Mouse (Mus musculus) hindbrain, embryonic 14.5 days (tissue): ENCODE data around the gene Pard3. TPM values are rescaled to one million over a fixed set of nuclear protein-coding genes. Genes with fewer than 3 reads are reported as not detected.
A peak's percentile ranks its signal among the peaks of the same experiment; 100 is the strongest.

Experiments
- ATAC-seq: fragments of 200-750 bp; cut with Nextera tagmentation; 2 replicates; pipeline ENCODE4 v1.8.0; 2017; ENCODE audit warnings: moderate number of reproducible peaks, mild to moderate bottlenecking, moderate TSS enrichment, moderate library complexity; ENCODE audit not compliant: low FRiP score
- DNase-seq: peaks from one replicate; pipeline ENCODE4 v3.0.0-alpha.2; 2015; ENCODE audit warnings: low spot score
- H3K27ac ChIP-seq: fragments of 300-500 bp; sonication (generic); 2 replicates; pipeline ENCODE4 v1.5.1; 2014; ENCODE audit warnings: mild to moderate bottlenecking, moderate library complexity
- H3K27me3 ChIP-seq: fragments of 300-500 bp; sonication (generic); 2 replicates; pipeline ENCODE4 v1.6.1; 2014; ENCODE audit warnings: mild to moderate bottlenecking, low read length, mixed read lengths; ENCODE audit not compliant: control insufficient read depth, insufficient read depth
- H3K36me3 ChIP-seq: fragments of 300-500 bp; sonication (generic); replicated peaks from 2 replicates; pipeline ENCODE4 v1.6.1; 2014; ENCODE audit not compliant: control insufficient read depth, insufficient read depth
- H3K4me1 ChIP-seq: fragments of 300-500 bp; sonication (generic); replicated peaks from 2 replicates; pipeline ENCODE4 v1.6.1; 2014; ENCODE audit warnings: antibody characterized with exemption, low read length, mixed read lengths; ENCODE audit not compliant: control insufficient read depth, insufficient read depth
- H3K4me2 ChIP-seq: fragments of 300-500 bp; sonication (generic); replicated peaks from 2 replicates; pipeline ENCODE4 v1.6.1; 2014; ENCODE audit warnings: mild to moderate bottlenecking, moderate library complexity
- H3K4me3 ChIP-seq: fragments of 300-500 bp; sonication (generic); replicated peaks from 2 replicates; pipeline ENCODE4 v1.5.1; 2014; ENCODE audit warnings: mild to moderate bottlenecking, low read length
- H3K9ac ChIP-seq: fragments of 300-500 bp; sonication (generic); 2 replicates; pipeline ENCODE4 v1.6.1; 2014
- H3K9me3 ChIP-seq: fragments of 300-500 bp; sonication (generic); 2 replicates; pipeline ENCODE4 v1.6.1; 2016; ENCODE audit warnings: low read length; ENCODE audit not compliant: control insufficient read depth
- WGBS: fragments of 180-500 bp; shearing (Covaris S2); extraction: QIAGEN DNeasy Blood & Tissue Kit; methylation state at CpG from one replicate; pipeline ENCODE4 v1.1.7; 2014; 5-methylcytosine and 5-hydroxymethylcytosine counted together
- polyA plus RNA-seq: library from polyadenylated mRNA; unstranded; fragments of >200 nt; fragmentation: Nextera tagmentation; extraction: Ambion mirVana; gene quantifications from 2 replicates; pipeline ENCODE4 v1.2.1, GENCODE M21; 2014

Pard3 gene
- polyA plus RNA-seq, 1 experiment from 2014 or later, result 25.5 TPM

DNA sequence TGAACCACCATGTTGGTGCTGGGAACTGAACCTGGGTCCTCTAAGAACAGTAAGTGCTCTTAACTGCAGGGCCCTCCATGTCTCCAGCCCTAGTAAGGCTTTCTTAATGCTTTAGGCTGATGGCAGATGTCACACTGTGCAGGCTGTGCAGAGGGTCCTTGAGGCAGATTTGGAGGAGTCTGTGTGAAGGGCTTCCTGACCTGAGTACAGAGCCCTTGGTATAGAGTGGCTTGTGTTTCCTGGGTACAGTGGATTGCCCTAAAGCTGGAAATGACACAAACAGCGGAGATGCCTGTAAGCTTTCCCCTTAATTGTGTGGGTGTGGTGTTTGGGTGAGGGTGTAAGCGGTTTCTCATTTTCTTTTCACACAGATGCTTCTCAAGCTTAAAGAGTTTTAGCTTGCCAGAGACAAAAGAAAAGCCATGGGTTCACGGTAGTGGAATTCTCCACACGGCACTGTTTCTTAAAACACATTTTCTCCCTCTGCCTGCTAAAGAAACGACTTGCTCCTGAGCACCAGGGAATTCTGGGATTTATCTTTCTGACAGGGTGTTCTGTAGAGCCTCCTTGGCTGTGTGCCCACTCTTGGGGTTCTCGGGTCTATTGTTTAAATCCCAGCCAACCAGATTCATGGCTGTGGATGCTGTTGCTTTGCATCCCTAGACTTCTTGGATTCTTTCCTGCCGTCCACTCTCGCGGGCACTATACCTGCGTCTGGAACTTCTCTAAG lies 28.9 kb downstream of the Pard3 start:
- Histone ChIP-seq H3K36me3 (no peaks in the 10 kb centered on the region), H3K27ac (peak overlapping the region; percentile 81), H3K4me3 (no peak overlapping the region), H3K27me3 (no peaks in the 10 kb centered on the region), H3K9ac (peak overlapping the region; percentile 51), H3K4me1 (peaks cover 34% of the 10 kb centered on the region), H3K9me3 (no peaks in the 10 kb centered on the region), H3K4me2 (peak overlapping the region; percentile 47)
- ATAC-seq (peak; percentile 73), DNase-seq (peak; percentile 83)
- WGBS, result 11% methylated on average over 10 of the region's 10 CpGs

DNA sequence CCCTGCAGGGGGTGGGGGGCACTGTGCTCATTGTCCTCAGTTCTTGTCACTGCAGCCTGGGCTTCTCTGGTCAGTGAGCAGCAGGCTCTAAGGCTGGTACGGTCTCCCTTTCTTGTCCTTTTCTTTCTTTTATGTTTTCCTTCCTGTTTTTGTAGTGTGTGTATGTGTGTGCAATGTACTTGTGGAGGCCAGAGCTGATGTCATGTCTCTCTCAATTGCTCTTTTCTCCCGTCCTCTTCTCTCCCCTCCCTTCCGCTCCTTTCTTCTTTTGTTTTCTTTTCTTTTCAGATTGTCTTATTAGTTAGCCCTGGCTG lies 29.4 kb downstream of the Pard3 start:
- Histone ChIP-seq H3K4me2 (peak overlapping the region; percentile 47), H3K36me3 (no peaks in the 10 kb centered on the region), H3K4me1 (peaks cover 29% of the 10 kb centered on the region), H3K27me3 (no peaks in the 10 kb centered on the region), H3K27ac (peak overlapping the region; percentile 81), H3K9me3 (no peaks in the 10 kb centered on the region), H3K9ac (peak overlapping the region; percentile 51), H3K4me3 (no peak overlapping the region)
- ATAC-seq (peak; percentile 22), DNase-seq (no peak)
- WGBS, result 36% methylated on average over 3 of the region's 3 CpGs

DNA sequence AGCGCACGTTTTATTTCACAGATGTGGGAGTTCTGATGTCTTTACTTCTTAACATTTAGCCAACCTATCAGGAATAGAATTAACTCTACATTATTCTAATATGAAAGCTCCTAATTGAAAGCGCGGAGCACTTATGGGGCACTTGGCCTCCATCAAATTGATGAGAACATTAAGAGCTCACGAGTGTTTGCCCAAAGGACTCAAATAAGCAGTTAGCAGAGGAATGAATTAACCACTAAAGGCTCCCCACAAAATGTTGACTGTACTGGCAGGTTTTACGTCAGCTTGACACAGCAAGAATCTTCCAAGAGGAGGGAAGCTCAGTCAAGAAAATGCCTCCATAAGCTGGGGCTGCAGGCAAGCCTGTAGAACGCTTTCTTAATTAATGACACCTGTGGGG lies 32.1 kb downstream of the Pard3 start:
- DNase-seq, result no peak

DNA sequence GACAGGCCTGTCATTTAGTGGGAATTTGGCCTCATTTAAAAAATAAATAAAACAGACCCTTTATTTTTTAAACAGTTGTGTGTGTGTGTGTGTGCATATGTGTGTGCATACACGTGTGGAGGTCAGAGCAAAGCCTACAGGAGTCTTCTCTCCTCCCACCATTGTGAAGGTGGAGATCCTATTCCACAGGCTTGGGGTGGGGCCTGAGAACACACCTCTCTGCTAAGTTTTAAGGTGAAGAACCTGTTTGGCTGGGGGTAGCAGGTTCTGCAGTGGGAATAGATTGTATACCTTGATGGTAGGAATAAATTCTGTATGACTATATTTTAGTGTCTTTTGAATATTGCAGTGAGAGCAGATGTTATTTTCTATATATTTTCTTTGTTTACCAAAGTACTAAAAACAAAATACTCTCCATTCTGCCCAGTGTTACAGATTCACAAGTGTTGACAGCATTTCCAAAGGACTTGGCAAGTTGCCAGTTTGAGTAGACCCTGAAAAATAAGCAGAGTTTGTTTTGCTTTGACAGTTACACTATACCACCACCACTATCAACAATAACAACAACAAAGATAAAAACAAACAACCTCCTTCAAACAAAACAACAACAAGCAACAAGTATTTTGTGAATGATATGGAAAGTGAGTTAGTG lies 35.9 kb downstream of the Pard3 start:
- Histone ChIP-seq H3K36me3 (no peaks in the 10 kb centered on the region), H3K9me3 (no peaks in the 10 kb centered on the region), H3K9ac (no peak overlapping the region), H3K4me1 (no peaks in the 10 kb centered on the region), H3K27me3 (no peaks in the 10 kb centered on the region), H3K4me2 (no peak overlapping the region), H3K4me3 (no peak overlapping the region), H3K27ac (no peak overlapping the region)
- ATAC-seq (no peak), DNase-seq (no peak)
- WGBS, result 77% methylated on average over 1 of the region's 1 CpGs

More for the DNA sequence above, 32.1 kb downstream of the Pard3 start:
- H3K9ac ChIP-seq, result no peak overlapping the region
- peaks cover 17% of the 10 kb centered on the region for H3K4me1 ChIP-seq
- H3K4me3 ChIP-seq, result no peak overlapping the region
- no peak overlapping the region for H3K27ac ChIP-seq
- no peak for ATAC-seq
- WGBS, result 63% methylated on average over 7 of the region's 7 CpGs
- H3K9me3 ChIP-seq, result no peaks in the 10 kb centered on the region
- no peak overlapping the region for H3K4me2 ChIP-seq
- no peaks in the 10 kb centered on the region for H3K27me3 ChIP-seq
- H3K36me3 ChIP-seq, result no peaks in the 10 kb centered on the region

DNA sequence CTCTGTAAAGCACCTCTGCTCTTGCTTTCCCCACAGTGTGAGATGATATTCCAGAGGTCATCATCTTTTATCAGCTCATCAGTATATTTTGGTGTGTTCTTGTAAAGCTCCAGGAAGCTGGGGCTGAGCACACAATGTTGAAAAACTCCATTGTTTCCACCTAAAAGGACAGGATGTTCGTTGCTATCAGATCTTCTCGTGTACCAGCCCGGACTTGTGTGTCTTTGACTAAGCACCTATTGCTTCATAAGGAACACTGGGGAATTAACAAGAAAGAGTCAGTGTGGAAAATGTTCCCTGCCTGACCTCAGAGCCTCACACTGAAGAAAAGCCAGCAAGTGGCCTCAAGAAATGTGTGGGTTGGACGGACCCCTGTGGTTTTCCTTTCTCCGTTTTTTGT lies 39.6 kb downstream of the Pard3 start:
- no peak for DNase-seq
- no peak overlapping the region for H3K4me3 ChIP-seq
- H3K4me2 ChIP-seq, result no peak overlapping the region
- no peaks in the 10 kb centered on the region for H3K9me3 ChIP-seq
- no peak overlapping the region for H3K9ac ChIP-seq
- no peak overlapping the region for H3K27ac ChIP-seq
- 69% methylated on average over 5 of the region's 5 CpGs for WGBS
- no peaks in the 10 kb centered on the region for H3K27me3 ChIP-seq
- no peaks in the 10 kb centered on the region for H3K36me3 ChIP-seq
- ATAC-seq, result no peak
- H3K4me1 ChIP-seq, result no peaks in the 10 kb centered on the region

DNA sequence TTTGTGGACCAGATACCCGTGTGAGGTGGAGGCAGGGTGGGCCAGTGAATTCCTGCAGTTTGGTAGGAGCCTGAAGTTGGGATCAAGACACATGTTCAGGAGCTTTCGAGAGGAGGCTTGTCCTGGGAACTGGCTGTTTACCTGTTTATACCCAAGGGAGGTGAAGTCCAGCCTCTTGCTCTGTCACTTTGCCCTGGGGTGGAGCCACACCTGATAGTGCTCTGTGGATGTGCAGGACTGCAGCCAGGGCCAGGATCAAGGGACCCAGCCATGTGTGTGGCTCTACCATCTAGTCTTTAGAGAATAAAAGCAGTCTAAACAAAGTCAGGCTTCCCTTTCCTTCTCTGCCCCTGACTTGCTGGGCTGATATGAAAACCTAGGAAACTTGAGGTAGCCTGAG lies 40.9 kb downstream of the Pard3 start:
- ATAC-seq (no peak), DNase-seq (no peak)
- Histone ChIP-seq H3K27ac (no peak overlapping the region), H3K4me3 (no peak overlapping the region), H3K4me1 (no peaks in the 10 kb centered on the region), H3K9me3 (no peaks in the 10 kb centered on the region), H3K9ac (no peak overlapping the region), H3K27me3 (no peaks in the 10 kb centered on the region), H3K36me3 (no peaks in the 10 kb centered on the region), H3K4me2 (no peak overlapping the region)
- WGBS, result 93% methylated on average over 2 of the region's 2 CpGs

DNA sequence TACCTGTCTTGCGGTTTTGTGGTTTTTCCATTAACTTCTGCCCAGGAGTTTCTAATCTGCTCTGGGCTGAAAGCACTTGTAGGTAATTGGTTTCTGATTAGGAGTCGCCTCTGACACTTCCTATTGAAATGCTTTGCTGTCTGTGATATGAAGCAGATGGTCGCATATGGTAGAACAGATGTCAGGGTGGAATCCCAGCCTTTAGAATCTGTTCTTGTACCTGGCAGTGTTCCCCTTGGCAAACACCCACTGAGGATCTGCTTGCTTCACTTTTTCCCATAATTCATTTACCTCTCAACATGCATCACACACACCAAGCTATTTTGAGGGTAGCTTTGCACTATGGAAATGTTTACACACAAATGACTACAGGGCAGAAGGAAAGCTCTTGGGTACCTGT lies 44.2 kb downstream of the Pard3 start:
- Histone ChIP-seq H3K4me3 (no peak overlapping the region), H3K27me3 (no peaks in the 10 kb centered on the region), H3K27ac (no peak overlapping the region), H3K9me3 (no peaks in the 10 kb centered on the region), H3K4me1 (no peaks in the 10 kb centered on the region), H3K4me2 (no peak overlapping the region), H3K36me3 (no peaks in the 10 kb centered on the region), H3K9ac (no peak overlapping the region)
- 0 out of 2 replicates have a peak, but pooled peaks have one; percentile 46 for ATAC-seq
- WGBS, result 37% methylated on average over 3 of the region's 3 CpGs
- DNase-seq, result peak; percentile 69

DNA sequence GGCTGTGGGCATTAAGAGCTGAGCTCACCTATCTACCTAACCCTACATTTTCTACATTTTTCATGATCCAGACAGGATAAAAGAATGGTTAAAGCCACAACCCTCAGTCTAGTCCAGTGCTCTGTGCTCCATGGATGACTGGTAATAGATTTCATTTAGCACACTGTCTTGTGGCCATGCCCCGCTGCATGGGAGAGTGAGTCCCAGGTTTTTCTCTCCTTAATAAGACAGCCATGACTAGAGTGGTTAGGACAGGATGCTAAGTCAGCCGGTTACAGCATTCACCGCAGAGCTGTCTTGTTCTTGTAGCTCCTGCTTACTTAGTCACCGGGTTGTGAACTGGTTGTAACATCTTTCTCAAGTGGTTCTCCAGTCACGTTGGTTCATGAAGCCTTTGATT lies 49.5 kb downstream of the Pard3 start:
- Histone ChIP-seq H3K4me1 (peaks cover 2% of the 10 kb centered on the region; the same call in 1 of the 2 replicates), H3K9ac (no peak overlapping the region), H3K9me3 (no peaks in the 10 kb centered on the region), H3K36me3 (no peaks in the 10 kb centered on the region), H3K27me3 (no peaks in the 10 kb centered on the region), H3K4me3 (no peak overlapping the region), H3K27ac (no peak overlapping the region), H3K4me2 (no peak overlapping the region)
- WGBS, result 84% methylated on average over 5 of the region's 5 CpGs
- DNase-seq (no peak), ATAC-seq (no peak)

DNA sequence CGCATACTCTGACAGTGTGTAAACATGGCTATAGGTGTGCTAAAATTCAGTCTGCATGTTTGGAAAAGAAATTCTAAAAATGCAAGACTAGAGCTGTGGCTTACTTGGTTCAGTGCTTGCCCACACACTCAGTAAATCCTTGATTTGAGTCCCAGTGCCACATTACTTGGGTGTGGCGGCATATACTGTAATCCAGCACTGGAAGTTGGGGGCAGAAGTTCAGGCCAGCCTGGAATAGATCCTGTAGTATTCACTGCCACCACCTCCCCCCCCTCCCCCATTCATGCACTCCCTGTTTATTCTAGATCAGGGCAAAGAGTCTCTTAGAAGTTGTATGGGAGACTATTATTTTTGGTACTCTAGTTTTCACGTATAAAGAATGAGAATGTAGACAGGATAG lies 52.1 kb downstream of the Pard3 start:
- no peak overlapping the region for H3K9ac ChIP-seq
- DNase-seq, result no peak

More for the DNA sequence above, 52.1 kb downstream of the Pard3 start:
- WGBS, result 94% methylated on average over 3 of the region's 3 CpGs
- H3K4me2 ChIP-seq, result no peak overlapping the region
- no peaks in the 10 kb centered on the region for H3K9me3 ChIP-seq
- H3K36me3 ChIP-seq, result no peaks in the 10 kb centered on the region
- peaks cover 9% of the 10 kb centered on the region for H3K4me1 ChIP-seq
- no peak overlapping the region for H3K4me3 ChIP-seq
- no peaks in the 10 kb centered on the region for H3K27me3 ChIP-seq
- no peak overlapping the region for H3K27ac ChIP-seq
- no peak for ATAC-seq
